Mouse (Mus musculus): Measurements from ENCODE around the gene Hscb. TPM values are rescaled to one million over a fixed set of nuclear protein-coding genes. Genes with fewer than 3 reads are reported as not detected.
"Not testable (repeated sequence)": the region's sequence is repeated elsewhere in the genome, so short reads cannot be mapped to it uniquely, and the experiment has no call there.

Hscb gene
- total RNA-seq (2014; fragmentation: Nextera tagmentation) (62.1 and 65.3 TPM in 2 replicates), total RNA-seq (2017) (86.8 and 94.2 TPM in 2 replicates), polyA plus RNA-seq (2012) (51.5 and 56.7 TPM in 2 replicates)

- TF ChIP-seq TAL1 (conservative IDR thresholded peaks at IDR 0.05; ENCODE audit: low read depth, low read length) (no peak), GATA2 (IDR thresholded peaks at IDR 0.05; ENCODE audit: borderline replicate concordance, low read depth, low read length) (peak; percentile 90; the same call in 1 of the 2 replicates), POLR2AphosphoS5 (IDR thresholded peaks at IDR 0.05; ENCODE audit: insufficient replicate concordance, low read depth, low read length) (no peak)
These were observed at the start of gene Hscb, which contains the start of gene Chek2 for GRCm38 (mm10) chr5:110839678-110840365. Gene Hscb (minus strand): TSS chr5:110839777. Gene Chek2 (plus strand): TSS chr5:110839979.

DNA sequence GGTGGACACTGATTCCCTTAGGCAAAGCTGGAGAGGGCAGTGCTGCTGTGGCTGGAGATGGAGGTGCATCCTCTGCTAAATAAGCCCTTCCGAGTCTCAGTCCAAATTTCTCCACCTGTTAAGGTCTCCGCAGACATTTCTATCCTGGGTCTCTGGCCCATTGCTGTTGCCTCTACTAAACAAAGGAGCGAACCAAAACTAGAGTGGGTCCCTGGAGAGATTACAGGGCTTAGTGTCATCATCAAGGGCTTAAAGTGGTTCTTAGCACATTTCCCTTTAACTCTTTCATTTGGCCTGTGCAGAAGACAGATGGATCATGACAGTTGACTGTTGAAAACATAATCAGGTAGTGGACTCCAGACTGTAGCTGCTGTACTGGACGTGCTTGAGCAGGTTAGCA, 49.0 kb upstream of the Hscb start:
- H3K27me3 ChIP-seq (ENCODE audit: insufficient read depth, low read length), result 0 out of 2 replicates have a peak, but pooled peaks cover 3% of the 10 kb centered on the region
- DNase-seq (ENCODE audit: low spot score) (no peak), ATAC-seq (ENCODE audit: extremely low read depth, insufficient number of reproducible peaks, low FRiP score, poor library complexity, severe bottlenecking) (no peak)
- H3K4me1 ChIP-seq (ENCODE audit: insufficient read depth, low read depth, low read length), result no peaks in the 10 kb centered on the region
- no peaks in the 10 kb centered on the region for H3K36me3 ChIP-seq (replicated peaks)
- no peaks in the 10 kb centered on the region for H3K9me3 ChIP-seq (replicated peaks)
- H3K4me3 ChIP-seq (ENCODE audit: low read depth, low read length), result no peak overlapping the region
- TF ChIP-seq TAL1 (conservative IDR thresholded peaks at IDR 0.05; ENCODE audit: low read depth, low read length) (no peak), CTCF (IDR thresholded peaks at IDR 0.05; ENCODE audit: low read depth, low read length) (no peak), GATA2 (IDR thresholded peaks at IDR 0.05; ENCODE audit: borderline replicate concordance, low read depth, low read length) (no peak), GATA1 (IDR thresholded peaks at IDR 0.05; ENCODE audit: borderline replicate concordance, low read length) (no peak), POLR2AphosphoS5 (IDR thresholded peaks at IDR 0.05; ENCODE audit: insufficient replicate concordance, low read depth, low read length) (no peak)

More at GRCm38 (mm10) chr5:110839678-110840365, at the start of gene Hscb, which contains the start of gene Chek2:
- Histone ChIP-seq H3K27me3 (ENCODE audit: insufficient read depth, low read length) (no peaks in the 10 kb centered on the region), H3K4me1 (ENCODE audit: insufficient read depth, low read depth, low read length) (peaks cover 42% of the 10 kb centered on the region), H3K4me3 (ENCODE audit: low read depth, low read length) (peak within 1 kb of the TSS; percentile 95), H3K9me3 (replicated peaks) (no peaks in the 10 kb centered on the region), H3K36me3 (replicated peaks) (peaks cover 31% of the 10 kb centered on the region)
- peak; percentile 84 for ATAC-seq (ENCODE audit: extremely low read depth, insufficient number of reproducible peaks, low FRiP score, poor library complexity, severe bottlenecking)
- peak; percentile 90 for DNase-seq (ENCODE audit: low spot score)

GRCm38 (mm10) chr5:110879584-110880374, 40.2 kb upstream of the Hscb start, which contains the start of gene Ttc28:
Gene Ttc28 (plus strand): TSS chr5:110879803.
- DNase-seq (ENCODE audit: low spot score), result peak; percentile 88
- H3K36me3 ChIP-seq (replicated peaks), result peaks cover 21% of the 10 kb centered on the region
- no peak for ATAC-seq (ENCODE audit: extremely low read depth, insufficient number of reproducible peaks, low FRiP score, poor library complexity, severe bottlenecking)
- no peak for TF ChIP-seq TAL1 (conservative IDR thresholded peaks at IDR 0.05; ENCODE audit: low read depth, low read length)
- H3K4me1 ChIP-seq (ENCODE audit: insufficient read depth, low read depth, low read length), result peaks cover 14% of the 10 kb centered on the region
- no peaks in the 10 kb centered on the region for H3K27me3 ChIP-seq (ENCODE audit: insufficient read depth, low read length)
- H3K9me3 ChIP-seq (replicated peaks), result no peaks in the 10 kb centered on the region
- H3K4me3 ChIP-seq (ENCODE audit: low read depth, low read length), result peak within 1 kb of the TSS; percentile 79

GRCm38 (mm10) chr5:110879042-110879441, 39.5 kb upstream of the Hscb start:
- TF ChIP-seq GATA1 (IDR thresholded peaks at IDR 0.05; ENCODE audit: borderline replicate concordance, low read length) (no peak), TAL1 (conservative IDR thresholded peaks at IDR 0.05; ENCODE audit: low read depth, low read length) (no peak), CTCF (IDR thresholded peaks at IDR 0.05; ENCODE audit: low read depth, low read length) (no peak), POLR2AphosphoS5 (IDR thresholded peaks at IDR 0.05; ENCODE audit: insufficient replicate concordance, low read depth, low read length) (no peak), GATA2 (IDR thresholded peaks at IDR 0.05; ENCODE audit: borderline replicate concordance, low read depth, low read length) (no peak)
- ATAC-seq (ENCODE audit: extremely low read depth, insufficient number of reproducible peaks, low FRiP score, poor library complexity, severe bottlenecking) (no peak), DNase-seq (ENCODE audit: low spot score) (no peak)
- H3K9me3 ChIP-seq (replicated peaks), result no peaks in the 10 kb centered on the region
- H3K27me3 ChIP-seq (ENCODE audit: insufficient read depth, low read length), result no peaks in the 10 kb centered on the region
- H3K4me1 ChIP-seq (ENCODE audit: insufficient read depth, low read depth, low read length), result peaks cover 14% of the 10 kb centered on the region
- H3K4me3 ChIP-seq (ENCODE audit: low read depth, low read length), result peak overlapping the region; percentile 79
- H3K36me3 ChIP-seq (replicated peaks), result peaks cover 25% of the 10 kb centered on the region

- DNase-seq (ENCODE audit: low spot score); H3K27me3 ChIP-seq (ENCODE audit: insufficient read depth, low read length); H3K9me3 ChIP-seq (replicated peaks); H3K4me3 ChIP-seq (ENCODE audit: low read depth, low read length); ATAC-seq (ENCODE audit: extremely low read depth, insufficient number of reproducible peaks, low FRiP score, poor library complexity, severe bottlenecking): not testable (repeated sequence)
- H3K4me1 ChIP-seq (ENCODE audit: insufficient read depth, low read depth, low read length), result peaks cover 14% of the 10 kb centered on the region
- peaks cover 30% of the 10 kb centered on the region for H3K36me3 ChIP-seq (replicated peaks)
These were observed 38.9 kb upstream of the Hscb start for GRCm38 (mm10) chr5:110878526-110878925.

GRCm38 (mm10) chr5:110877666-110878505, 38.3 kb upstream of the Hscb start:
- H3K27me3 ChIP-seq (ENCODE audit: insufficient read depth, low read length), result no peaks in the 10 kb centered on the region
- ATAC-seq (ENCODE audit: extremely low read depth, insufficient number of reproducible peaks, low FRiP score, poor library complexity, severe bottlenecking), result no peak

More at GRCm38 (mm10) chr5:110877666-110878505, 38.3 kb upstream of the Hscb start:
- H3K4me1 ChIP-seq (ENCODE audit: insufficient read depth, low read depth, low read length), result peaks cover 14% of the 10 kb centered on the region
- H3K4me3 ChIP-seq (ENCODE audit: low read depth, low read length), result no peak overlapping the region
- no peak for TF ChIP-seq CTCF (IDR thresholded peaks at IDR 0.05; ENCODE audit: low read depth, low read length)
- TF ChIP-seq GATA1 (IDR thresholded peaks at IDR 0.05; ENCODE audit: borderline replicate concordance, low read length), result no peak
- TF ChIP-seq POLR2AphosphoS5 (IDR thresholded peaks at IDR 0.05; ENCODE audit: insufficient replicate concordance, low read depth, low read length), result no peak
- no peak for TF ChIP-seq GATA2 (IDR thresholded peaks at IDR 0.05; ENCODE audit: borderline replicate concordance, low read depth, low read length)
- TF ChIP-seq TAL1 (conservative IDR thresholded peaks at IDR 0.05; ENCODE audit: low read depth, low read length), result no peak
- no peak for DNase-seq (ENCODE audit: low spot score)
- peaks cover 36% of the 10 kb centered on the region for H3K36me3 ChIP-seq (replicated peaks)
- H3K9me3 ChIP-seq (replicated peaks), result no peaks in the 10 kb centered on the region
